Mouse (Mus musculus) central nervous system, embryonic 14 days (tissue): Measurements from ENCODE around the gene Olfr905. TPM values are rescaled to one million over a fixed set of nuclear protein-coding genes. Genes with fewer than 3 reads are reported as not detected.

Source experiments
- polyA plus RNA-seq: library from polyadenylated mRNA; depleted of rRNA; stranded (reverse); fragments of >200 nt; gene quantifications from 2 replicates; pipeline ENCODE4 v1.2.3, GENCODE M21; 2012; rRNA removed

Olfr905 gene
- not detected in 2 replicates for polyA plus RNA-seq

DNA sequence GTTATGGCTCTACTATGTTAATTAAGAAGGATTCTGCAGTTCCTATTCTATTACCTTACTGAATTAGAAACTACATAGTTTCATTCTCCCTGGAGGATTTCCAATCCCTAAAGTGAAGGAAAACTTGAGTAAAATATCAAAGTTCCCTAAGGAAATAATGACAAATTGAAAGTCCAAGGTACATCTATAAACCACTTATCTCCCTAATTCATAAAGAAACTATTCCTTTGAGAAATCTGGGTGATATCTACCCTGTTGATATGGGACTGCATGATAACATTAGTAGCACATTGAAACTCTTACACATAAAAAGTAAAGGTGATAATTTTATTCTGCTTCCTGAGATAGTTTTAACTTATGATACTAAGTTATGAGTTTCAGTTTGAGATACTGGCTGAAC is at the start of gene Olfr905:
Gene Olfr905, plus strand, starts transcription at position 301 of the 400 bp plus-strand sequence.

DNA sequence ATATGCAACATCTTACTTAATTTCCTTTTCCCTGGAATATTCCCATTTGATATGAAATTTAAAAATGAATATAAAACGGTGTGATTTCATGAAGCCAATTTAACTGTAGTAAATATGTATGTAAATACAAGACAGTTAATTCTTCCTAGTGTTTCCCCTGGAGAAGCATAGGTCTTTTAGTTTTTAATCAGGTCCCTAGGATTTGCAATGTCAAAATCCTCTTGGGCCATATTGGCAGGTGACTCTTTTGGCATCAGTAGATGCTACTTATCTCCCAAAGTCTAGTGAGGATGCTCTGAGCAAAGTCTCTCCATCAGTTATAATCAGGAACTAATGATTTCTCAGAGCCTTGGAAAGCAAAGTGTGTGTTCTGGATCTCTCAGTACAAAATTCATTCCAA is 41.8 kb upstream of the Olfr905 start, which contains the start of gene Olfr901:
Gene Olfr901, plus strand, starts transcription at position 301 of the 400 bp plus-strand sequence.

DNA sequence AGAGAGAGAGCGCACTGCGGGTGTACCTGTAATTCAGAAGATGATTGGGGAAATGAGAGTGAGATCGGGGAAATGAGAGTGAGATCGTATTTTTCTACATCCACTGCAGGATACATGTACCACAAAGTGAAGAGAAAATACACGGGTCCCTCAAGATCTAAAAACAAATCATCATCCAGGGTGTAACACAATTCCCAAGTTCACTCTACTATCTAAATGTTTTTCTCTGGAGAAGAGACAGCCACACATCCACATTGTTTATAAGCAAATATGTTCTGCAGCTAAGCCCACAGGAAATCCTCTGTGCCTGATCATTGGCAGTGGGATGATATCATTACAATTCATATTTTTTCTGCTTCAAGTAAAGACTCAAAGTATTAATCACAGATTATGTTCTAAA is 23.6 kb upstream of the Olfr905 start, which contains the start of gene Olfr902:
Gene Olfr902, plus strand, starts transcription at position 301 of the 400 bp plus-strand sequence.

DNA sequence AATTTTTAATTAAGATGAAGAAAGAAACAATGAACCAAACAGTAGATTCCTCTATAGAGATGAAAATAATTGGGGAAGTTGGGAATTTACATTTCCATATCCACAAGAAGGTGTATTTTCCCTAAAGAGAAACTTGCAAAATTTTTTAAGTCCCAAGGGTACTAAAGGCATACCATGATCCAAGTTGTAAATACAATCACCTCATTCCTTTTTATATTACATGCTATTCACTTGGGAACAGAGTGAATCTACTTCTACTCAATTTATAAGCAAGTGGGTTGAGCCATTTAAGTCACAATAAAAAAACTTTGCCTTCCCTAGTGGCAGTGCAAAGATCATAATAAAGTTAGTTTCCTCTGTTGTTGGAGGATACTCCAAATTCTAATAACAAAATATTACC is 8.1 kb upstream of the Olfr905 start, which contains the start of gene Olfr904:
Gene Olfr904, plus strand, starts transcription at position 301 of the 400 bp plus-strand sequence.

DNA sequence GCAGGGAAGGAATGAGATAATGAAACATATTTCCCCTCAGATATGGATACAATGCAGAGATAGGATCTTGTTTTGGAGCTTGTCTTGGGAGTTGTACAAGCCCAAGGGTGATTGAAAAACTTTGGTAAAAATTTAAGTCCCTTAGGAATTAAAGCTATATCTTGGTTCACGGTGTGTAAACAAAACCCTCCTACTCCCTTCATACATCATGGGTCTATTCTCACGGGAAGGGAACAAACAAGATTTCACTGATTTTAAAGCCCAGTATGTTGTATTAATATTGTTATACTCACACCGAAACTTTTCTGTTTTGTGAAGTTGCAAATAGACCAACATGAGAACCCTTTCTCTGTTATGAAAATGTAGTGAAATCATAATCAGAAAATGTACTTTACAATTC is 15.9 kb downstream of the Olfr905 start, which contains the start of gene Olfr906:
Gene Olfr906, plus strand, starts transcription at position 301 of the 400 bp plus-strand sequence.

DNA sequence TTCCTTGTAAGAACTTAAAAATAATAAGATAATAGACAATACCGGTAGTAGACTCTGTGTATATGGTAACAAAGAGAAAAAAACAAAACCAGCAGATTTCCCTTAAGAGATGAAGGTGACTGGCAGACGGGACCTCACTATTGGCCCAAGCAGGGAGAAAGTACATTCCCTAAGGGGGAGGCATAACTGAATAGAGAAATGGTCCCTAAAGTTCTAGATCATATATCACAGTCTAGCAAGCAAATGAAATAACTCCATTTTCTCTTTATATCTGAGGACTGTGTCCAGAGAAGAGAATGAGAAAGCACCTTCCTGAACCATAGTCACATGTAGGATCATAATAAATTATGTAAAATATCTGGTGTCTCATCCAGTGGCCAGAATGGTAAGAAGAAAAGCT is 24.6 kb downstream of the Olfr905 start, which contains the start of gene Olfr907:
Gene Olfr907, plus strand, starts transcription at position 301 of the 400 bp plus-strand sequence.

DNA sequence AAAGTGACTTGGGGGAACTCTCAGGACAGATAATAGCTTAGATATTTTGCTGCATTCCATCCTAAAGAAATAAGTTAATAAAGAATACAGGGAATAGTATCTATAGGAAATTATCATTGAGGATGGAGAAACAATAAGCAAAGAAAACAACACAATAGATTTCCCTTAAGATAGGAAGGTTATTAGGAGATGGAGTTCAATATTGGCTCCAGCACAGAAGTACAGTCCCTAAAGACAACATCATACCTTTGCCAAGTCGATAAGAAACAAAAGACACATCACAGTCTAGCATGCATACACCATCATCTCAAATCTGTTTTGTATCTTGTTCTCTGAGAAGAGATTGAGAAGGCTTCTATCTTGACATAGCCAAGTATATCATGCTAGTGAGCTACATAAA is 50.4 kb downstream of the Olfr905 start, which contains the start of gene Olfr911-ps1:
Gene Olfr911-ps1, plus strand, starts transcription at position 301 of the 400 bp plus-strand sequence.

Other genes with a start within 250 kb of the Olfr905 start
- not detected in 2 replicates for gene Olfr143, start 218.3 kb upstream of the Olfr905 start, polyA plus RNA-seq
- not detected in 2 replicates for gene Olfr895, start 203.3 kb upstream of the Olfr905 start, polyA plus RNA-seq
- gene Olfr896-ps1, start 180.0 kb upstream of the Olfr905 start, polyA plus RNA-seq = not detected in 2 replicates
- not detected in 2 replicates for gene Olfr25, start 142.0 kb upstream of the Olfr905 start, polyA plus RNA-seq
- not detected in 2 replicates for gene Olfr898, start 122.7 kb upstream of the Olfr905 start, polyA plus RNA-seq
- gene Olfr250, start 104.2 kb upstream of the Olfr905 start, polyA plus RNA-seq = not detected in 2 replicates
- gene Olfr251, start 94.0 kb upstream of the Olfr905 start, polyA plus RNA-seq = not detected in 2 replicates
- not detected in 2 replicates for gene Olfr147, start 69.4 kb upstream of the Olfr905 start, polyA plus RNA-seq
- gene Olfr901, start 41.7 kb upstream of the Olfr905 start, polyA plus RNA-seq = not detected in 2 replicates
- gene Olfr902, start 23.5 kb upstream of the Olfr905 start, polyA plus RNA-seq = not detected in 2 replicates
- gene Olfr904, start 8.0 kb upstream of the Olfr905 start, polyA plus RNA-seq = not detected in 2 replicates
- not detected in 2 replicates for gene Olfr906, start 16.0 kb downstream of the Olfr905 start, polyA plus RNA-seq
- gene Olfr907, start 24.7 kb downstream of the Olfr905 start, polyA plus RNA-seq = not detected in 2 replicates
- gene Olfr911-ps1, start 50.5 kb downstream of the Olfr905 start, polyA plus RNA-seq = not detected in 2 replicates
- gene Olfr910, start 66.7 kb downstream of the Olfr905 start, polyA plus RNA-seq = not detected in 2 replicates
- not detected in 2 replicates for gene Olfr912, start 109.1 kb downstream of the Olfr905 start, polyA plus RNA-seq
- not detected in 2 replicates for gene Olfr913, start 121.7 kb downstream of the Olfr905 start, polyA plus RNA-seq
- gene Olfr914, start 134.0 kb downstream of the Olfr905 start, polyA plus RNA-seq = not detected in 2 replicates
- not detected in 2 replicates for gene Olfr916, start 188.8 kb downstream of the Olfr905 start, polyA plus RNA-seq
- gene Olfr917, start 194.7 kb downstream of the Olfr905 start, polyA plus RNA-seq = not detected in 2 replicates
- not detected in 2 replicates for gene Olfr918, start 203.5 kb downstream of the Olfr905 start, polyA plus RNA-seq
- not detected in 2 replicates for gene Olfr919, start 232.6 kb downstream of the Olfr905 start, polyA plus RNA-seq
- 6.4 and 8.9 TPM in 2 replicates for gene Vwa5a, start 247.2 kb downstream of the Olfr905 start, polyA plus RNA-seq